In the genomic region with DNA sequence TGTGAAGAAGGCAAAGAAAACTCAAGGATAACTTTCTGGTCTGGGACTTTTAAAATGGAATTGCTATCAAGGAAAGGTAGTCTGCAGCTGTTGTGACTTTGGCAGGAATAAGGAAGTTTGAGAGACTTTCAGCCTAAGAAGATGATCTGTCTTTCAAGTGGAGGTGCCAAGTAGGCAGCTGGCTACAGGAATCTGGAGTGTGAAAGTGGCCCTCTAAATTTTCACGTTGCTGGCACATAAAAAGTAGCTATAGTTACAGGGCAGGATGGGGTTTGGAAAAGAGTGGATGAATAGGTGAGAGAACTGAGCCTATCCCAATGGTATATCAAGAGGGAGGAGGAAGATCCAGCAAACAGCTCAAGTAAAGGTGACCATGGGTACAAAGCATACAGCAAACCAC, we compare ENCODE assay signal across 18 mouse cellular contexts.
DNase-seq lines count a peak whose midpoint lies in the region; TF ChIP-seq lines count a peak whose summit lies in the region.
"Had no signal": no experiment of that assay in that cellular context is flagged by ENCODE, and none has a peak within 500 bp of the region (broad histone marks: within the 10 kb centered on the region; RNA-seq: fewer than 3 reads in every experiment).

No protein-coding gene starts in this region.

- DNase-seq in left cerebral cortex, adult 11 months (ENCODE audit: low spot score), result peak; percentile 19
- DNase-seq in left cerebral cortex, postnatal 10 days (ENCODE audit: extremely low spot score in 1 of 2, low spot score in 2 of 2), result no peak
- DNase-seq in brain, adult 2 months (ENCODE audit: low read depth, low spot score), result peak; percentile 69
- no peak for DNase-seq in left cerebral cortex, adult 2 months (ENCODE audit: extremely low spot score in 1 of 2, low spot score in 2 of 2)
- no peak for DNase-seq in heart, embryonic 10.5 days (ENCODE audit: low spot score)
- DNase-seq: adrenal gland, adult 2 months; adrenal gland, postnatal 25 days; cerebellum, adult 11 months; cerebellum, adult 9-10 months; cerebellum, postnatal 25 days; gastrocnemius, postnatal 14 days; heart, adult 2 months had no signal

- H3K9me3 ChIP-seq in heart, embryonic 10.5 days, result no peaks in the 10 kb centered on the region
- H3K9me3 ChIP-seq: embryonic facial prominence, embryonic 12.5 days; forebrain, embryonic 15.5 days; heart, embryonic 12.5 days; hindbrain, embryonic 10.5 days; hindbrain, embryonic 15.5 days had no signal

- TF ChIP-seq POLR2A in myocyte (IDR thresholded peaks at IDR 0.05; ENCODE audit: insufficient read length, low read depth), result no peak

- no peaks in the 10 kb centered on the region for H3K79me2 ChIP-seq in myocyte (ENCODE audit: control insufficient read depth, insufficient read depth)

- H3K36me3 ChIP-seq in myocyte (ENCODE audit: control insufficient read depth, insufficient read depth), result no peaks in the 10 kb centered on the region
- no peaks in the 10 kb centered on the region for H3K36me3 ChIP-seq in heart, embryonic 10.5 days
- H3K36me3 ChIP-seq: embryonic facial prominence, embryonic 12.5 days; forebrain, embryonic 15.5 days; heart, embryonic 12.5 days; hindbrain, embryonic 10.5 days; hindbrain, embryonic 15.5 days had no signal

- H3K27me3 ChIP-seq in myocyte (ENCODE audit: control insufficient read depth, insufficient read depth, insufficient read length), result no peaks in the 10 kb centered on the region
- H3K27me3 ChIP-seq in heart, embryonic 10.5 days (ENCODE audit: insufficient read depth, poor library complexity, severe bottlenecking), result no peaks in the 10 kb centered on the region
- H3K27me3 ChIP-seq: embryonic facial prominence, embryonic 12.5 days; forebrain, embryonic 15.5 days; heart, embryonic 12.5 days; hindbrain, embryonic 15.5 days had no signal

- intact Hi-C loops in left cerebral cortex, postnatal 10 days (cut with DNase I), result no loop called here
- intact Hi-C loops in left cerebral cortex, adult 2 months (cut with DNase I), result loop anchor here (1.0 kb wide), 1 partner anchor 70 kb away; no protein-coding TSS in a partner anchor

- no peak for TF ChIP-seq CTCF in left cerebral cortex, adult 2 months (IDR thresholded peaks at IDR 0.05)

- no peak overlapping the region for H3K4me3 ChIP-seq in left cerebral cortex, adult 2 months
- no peak overlapping the region for H3K4me3 ChIP-seq in myocyte
- no peak overlapping the region for H3K4me3 ChIP-seq in heart, embryonic 10.5 days
- H3K4me3 ChIP-seq: embryonic facial prominence, embryonic 12.5 days; forebrain, embryonic 15.5 days; heart, adult 2 months; heart, embryonic 12.5 days; hindbrain, embryonic 10.5 days; hindbrain, embryonic 15.5 days had no signal

- peak overlapping the region; percentile 64 for H3K27ac ChIP-seq in left cerebral cortex, adult 2 months
- H3K27ac ChIP-seq in heart, embryonic 10.5 days, result no peak overlapping the region
- H3K27ac ChIP-seq: embryonic facial prominence, embryonic 12.5 days; forebrain, embryonic 15.5 days; heart, adult 2 months; hindbrain, embryonic 10.5 days; hindbrain, embryonic 15.5 days had no signal

- no peaks in the 10 kb centered on the region for H3K4me1 ChIP-seq in heart, embryonic 10.5 days
- H3K4me1 ChIP-seq: embryonic facial prominence, embryonic 12.5 days; heart, embryonic 12.5 days; hindbrain, embryonic 10.5 days had no signal

- H3K4me2 ChIP-seq in myocyte (ENCODE audit: low read depth), result peak overlapping the region; percentile 12
- H3K4me2 ChIP-seq: embryonic facial prominence, embryonic 12.5 days; forebrain, embryonic 15.5 days; heart, embryonic 12.5 days; hindbrain, embryonic 15.5 days had no signal

- 54% methylated on average over 1 of the region's 1 CpGs for WGBS in heart, embryonic 10.5 days

- no peak overlapping the region for H3ac ChIP-seq in myocyte (ENCODE audit: control insufficient read depth, insufficient read length)

TF ChIP-seq in myocyte, 11 proteins besides CTCF, POLR2A, EP300 and RAD21:
- no peak for TF ChIP-seq POLR2AphosphoS2 (IDR thresholded peaks at IDR 0.05; ENCODE audit: insufficient read length, low read depth)
- TF ChIP-seq TCF3 (IDR thresholded peaks at IDR 0.05; ENCODE audit: insufficient read length, low read depth), result no peak
- TF ChIP-seq USF1 (IDR thresholded peaks at IDR 0.05; ENCODE audit: low read depth), result no peak
- TF ChIP-seq REST (IDR thresholded peaks at IDR 0.05; ENCODE audit: insufficient read depth, insufficient read length), result no peak
- no peak for TF ChIP-seq SRF (IDR thresholded peaks at IDR 0.05; ENCODE audit: control insufficient read depth, insufficient read length, low read depth)

Comparison
In these comparisons a context has a peak if more than half of its experiments do, and no peak if none do; other contexts are left out.
1. DNase-seq: peak in left cerebral cortex, adult 11 months (single experiment) and brain, adult 2 months (single experiment); none in left cerebral cortex, postnatal 10 days (0 of 2), left cerebral cortex, adult 2 months (0 of 2) and heart, embryonic 10.5 days (single experiment).